Mouse (Mus musculus) embryonic facial prominence, embryonic 11.5 days (tissue): ENCODE data around the gene Tm9sf2. TPM values are rescaled to one million over a fixed set of nuclear protein-coding genes. Genes with fewer than 3 reads are reported as not detected.
A peak's percentile ranks its signal among the peaks of the same experiment; 100 is the strongest.

Experiments used
- ATAC-seq: fragments of 200-750 bp; cut with Nextera tagmentation; replicated peaks from 2 replicates; pipeline ENCODE4 v1.8.0; 2017; ENCODE audit warnings: low read depth; ENCODE audit not compliant: insufficient number of reproducible peaks, low FRiP score, low TSS enrichment
- DNase-seq: peaks from one replicate; pipeline ENCODE4 v3.0.0-alpha.2; 2015; ENCODE audit warnings: low spot score
- H3K27ac ChIP-seq: fragments of 300-500 bp; sonication (generic); replicated peaks from 2 replicates; pipeline ENCODE4 v1.5.1; 2014; ENCODE audit warnings: mild to moderate bottlenecking, low read depth, low read length, control low read depth
- H3K27me3 ChIP-seq: fragments of 300-500 bp; sonication (generic); 2 replicates; pipeline ENCODE4 v1.6.1; 2014; ENCODE audit warnings: mild to moderate bottlenecking, low read length, moderate library complexity, mixed read lengths; ENCODE audit not compliant: control insufficient read depth, insufficient read depth
- H3K36me3 ChIP-seq: fragments of 300-500 bp; sonication (generic); replicated peaks from 2 replicates; pipeline ENCODE4 v1.6.1; 2014; ENCODE audit warnings: low read depth, mild to moderate bottlenecking, low read length, moderate library complexity, mixed read lengths; ENCODE audit not compliant: control insufficient read depth, insufficient read depth
- H3K4me1 ChIP-seq: fragments of 300-500 bp; sonication (generic); 2 replicates; pipeline ENCODE4 v1.6.1; 2014; ENCODE audit warnings: low read length, mixed read lengths; ENCODE audit not compliant: control insufficient read depth, insufficient read depth
- H3K4me2 ChIP-seq: fragments of 300-500 bp; sonication (generic); 2 replicates; pipeline ENCODE4 v1.6.1; 2014; ENCODE audit warnings: low read depth, mild to moderate bottlenecking, control low read depth, low read length, moderate library complexity
- H3K4me3 ChIP-seq: fragments of 300-500 bp; sonication (generic); 2 replicates; pipeline ENCODE4 v1.5.1; 2014; ENCODE audit warnings: low read depth, low read length, control low read depth
- H3K9ac ChIP-seq: fragments of 300-500 bp; sonication (generic); replicated peaks from 2 replicates; pipeline ENCODE4 v1.6.1; 2014; ENCODE audit warnings: mild to moderate bottlenecking, control low read depth, low read length
- H3K9me3 ChIP-seq: fragments of 300-500 bp; sonication (generic); replicated peaks from 2 replicates; pipeline ENCODE4 v1.6.1; 2016; ENCODE audit warnings: mild to moderate bottlenecking, low read length, inconsistent platforms, mixed read lengths; ENCODE audit not compliant: control insufficient read depth
- WGBS: fragments of 180-500 bp; shearing (Covaris S2); extraction: QIAGEN DNeasy Blood & Tissue Kit; methylation state at CpG from one replicate; pipeline ENCODE4 v1.1.7; 2014; 5-methylcytosine and 5-hydroxymethylcytosine counted together
- polyA plus RNA-seq: library from polyadenylated mRNA; unstranded; fragments of >200 nt; fragmentation: Nextera tagmentation; extraction: Ambion mirVana; gene quantifications from 2 replicates; pipeline ENCODE4 v1.2.1, GENCODE M21; 2014

Gene Tm9sf2
- polyA plus RNA-seq, 1 experiment from 2014 or later, result 159 TPM

GRCm38 (mm10) chr14:122182220-122182619 lies 75.4 kb downstream of the Tm9sf2 start:
- H3K9ac ChIP-seq, result no peak overlapping the region
- no peak overlapping the region for H3K27ac ChIP-seq
- H3K9me3 ChIP-seq, result no peaks in the 10 kb centered on the region
- H3K27me3 ChIP-seq, result no peaks in the 10 kb centered on the region
- H3K36me3 ChIP-seq, result no peaks in the 10 kb centered on the region
- H3K4me2 ChIP-seq, result no peak overlapping the region
- 82% methylated on average over 6 of the region's 6 CpGs for WGBS
- DNase-seq (no peak), ATAC-seq (no peak)
- no peak overlapping the region for H3K4me3 ChIP-seq
- 0 out of 2 replicates have a peak, but pooled peaks cover 3% of the 10 kb centered on the region for H3K4me1 ChIP-seq

GRCm38 (mm10) chr14:122183974-122184373 lies 77.1 kb downstream of the Tm9sf2 start:
- 85% methylated on average over 11 of the region's 11 CpGs for WGBS
- Histone ChIP-seq H3K4me3 (no peak overlapping the region), H3K27me3 (no peaks in the 10 kb centered on the region), H3K36me3 (no peaks in the 10 kb centered on the region), H3K9ac (no peak overlapping the region), H3K4me2 (no peak overlapping the region), H3K4me1 (0 out of 2 replicates have a peak, but pooled peaks cover 3% of the 10 kb centered on the region), H3K27ac (no peak overlapping the region), H3K9me3 (no peaks in the 10 kb centered on the region)
- DNase-seq, result no peak
- ATAC-seq, result no peak

GRCm38 (mm10) chr14:122188250-122188649 lies 81.4 kb downstream of the Tm9sf2 start:
- 87% methylated on average over 5 of the region's 5 CpGs for WGBS
- no peak overlapping the region for H3K27ac ChIP-seq
- H3K36me3 ChIP-seq, result no peaks in the 10 kb centered on the region
- DNase-seq (no peak), ATAC-seq (no peak)
- no peaks in the 10 kb centered on the region for H3K9me3 ChIP-seq
- no peaks in the 10 kb centered on the region for H3K4me1 ChIP-seq
- no peaks in the 10 kb centered on the region for H3K27me3 ChIP-seq
- H3K4me3 ChIP-seq, result no peak overlapping the region
- no peak overlapping the region for H3K9ac ChIP-seq
- no peak overlapping the region for H3K4me2 ChIP-seq

DNA sequence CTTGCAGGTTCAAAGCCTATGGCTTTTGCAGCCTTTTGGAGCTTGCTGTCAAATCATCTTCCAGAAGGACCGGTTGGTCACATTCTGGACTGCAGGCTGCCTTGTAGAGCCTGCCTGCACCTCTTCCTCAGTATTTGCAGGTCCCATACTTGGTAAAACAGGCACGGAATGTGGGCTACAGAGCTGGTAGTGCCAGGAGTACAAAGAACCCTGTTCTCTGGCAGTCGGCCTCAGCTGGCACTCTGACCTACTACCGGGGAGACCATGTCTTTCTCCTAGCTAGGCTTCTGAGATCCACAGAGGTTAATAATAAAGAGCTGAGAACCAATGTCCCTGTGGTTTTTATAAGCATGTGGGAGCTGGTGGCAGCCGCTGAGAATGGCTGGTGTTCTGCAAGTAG lies 83.1 kb downstream of the Tm9sf2 start:
- H3K27ac ChIP-seq, result no peak overlapping the region
- ATAC-seq (no peak), DNase-seq (no peak)
- WGBS, result 82% methylated on average over 5 of the region's 5 CpGs
- no peaks in the 10 kb centered on the region for H3K4me1 ChIP-seq
- H3K36me3 ChIP-seq, result no peaks in the 10 kb centered on the region
- H3K27me3 ChIP-seq, result no peaks in the 10 kb centered on the region
- no peaks in the 10 kb centered on the region for H3K9me3 ChIP-seq
- H3K4me2 ChIP-seq, result no peak overlapping the region
- no peak overlapping the region for H3K9ac ChIP-seq
- no peak overlapping the region for H3K4me3 ChIP-seq

GRCm38 (mm10) chr14:122190527-122190926 lies 83.7 kb downstream of the Tm9sf2 start:
- no peak overlapping the region for H3K27ac ChIP-seq
- no peak overlapping the region for H3K9ac ChIP-seq
- ATAC-seq (no peak), DNase-seq (no peak)
- 23% methylated on average over 2 of the region's 2 CpGs for WGBS
- no peak overlapping the region for H3K4me2 ChIP-seq
- H3K4me3 ChIP-seq, result no peak overlapping the region
- no peaks in the 10 kb centered on the region for H3K27me3 ChIP-seq
- no peaks in the 10 kb centered on the region for H3K9me3 ChIP-seq
- H3K4me1 ChIP-seq, result no peaks in the 10 kb centered on the region
- no peaks in the 10 kb centered on the region for H3K36me3 ChIP-seq

DNA sequence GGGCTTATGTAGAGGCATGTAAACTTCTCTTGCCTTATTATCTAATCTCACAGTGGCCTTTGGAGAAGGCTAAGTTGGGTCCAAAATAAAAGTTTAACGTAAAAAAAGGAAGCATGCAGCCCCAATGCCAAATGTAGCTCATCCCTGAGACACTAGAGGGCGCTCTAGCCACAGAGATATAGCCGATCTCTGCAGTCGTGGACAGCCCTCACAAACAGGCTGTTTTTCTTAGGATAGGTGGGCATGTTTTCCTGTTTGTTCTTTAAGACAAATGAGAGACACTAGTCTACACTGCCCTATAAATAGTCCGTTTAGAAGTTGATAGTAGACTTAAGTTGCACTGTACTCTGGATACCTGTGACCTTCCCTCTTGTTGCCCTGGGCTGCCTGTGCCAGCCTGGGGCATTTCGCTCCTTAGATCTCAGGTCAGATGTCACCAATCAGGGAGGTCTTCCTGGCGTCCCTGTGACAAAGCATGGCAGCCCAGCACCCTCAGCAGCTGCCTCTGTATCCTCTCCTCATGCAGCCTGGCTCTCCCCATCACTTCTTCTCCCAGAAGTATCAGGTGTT lies 84.2 kb downstream of the Tm9sf2 start:
- ATAC-seq, result peak; percentile 37; the same call in 1 of the 2 replicates
- no peak overlapping the region for H3K27ac ChIP-seq

DNA sequence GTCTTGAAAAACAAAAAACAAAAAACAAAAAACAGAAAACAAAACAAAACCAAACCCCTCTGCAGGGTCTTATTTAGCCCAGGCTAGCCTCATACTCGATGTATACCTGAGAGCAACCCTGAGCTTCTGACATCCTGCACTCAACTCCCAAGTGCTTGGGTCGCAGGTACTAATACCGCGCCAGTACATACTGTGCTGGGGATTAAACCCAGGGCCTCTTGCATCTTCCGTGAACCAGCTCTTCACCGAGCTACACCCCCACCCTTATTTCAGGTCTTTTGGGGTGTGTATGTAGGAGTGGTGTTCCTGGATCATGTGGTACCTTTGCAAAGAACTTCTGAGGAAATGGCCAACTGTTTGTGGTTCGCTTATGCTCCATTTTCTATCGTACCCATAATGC lies 87.8 kb downstream of the Tm9sf2 start:
- DNase-seq (no peak), ATAC-seq (no peak)
- Histone ChIP-seq H3K9me3 (no peaks in the 10 kb centered on the region), H3K36me3 (no peaks in the 10 kb centered on the region; the same call in 1 of the 2 replicates), H3K27ac (no peak overlapping the region), H3K4me1 (no peaks in the 10 kb centered on the region), H3K9ac (no peak overlapping the region), H3K4me3 (no peak overlapping the region), H3K4me2 (no peak overlapping the region), H3K27me3 (no peaks in the 10 kb centered on the region)
- 96% methylated on average over 8 of the region's 8 CpGs for WGBS

More for the DNA sequence above, 84.2 kb downstream of the Tm9sf2 start:
- H3K36me3 ChIP-seq, result no peaks in the 10 kb centered on the region
- H3K27me3 ChIP-seq, result no peaks in the 10 kb centered on the region
- H3K9ac ChIP-seq, result no peak overlapping the region
- H3K4me3 ChIP-seq, result no peak overlapping the region
- H3K4me1 ChIP-seq, result no peaks in the 10 kb centered on the region
- H3K9me3 ChIP-seq, result no peaks in the 10 kb centered on the region
- no peak overlapping the region for H3K4me2 ChIP-seq
- peak; percentile 90 for DNase-seq
- 17% methylated on average over 7 of the region's 7 CpGs for WGBS

DNA sequence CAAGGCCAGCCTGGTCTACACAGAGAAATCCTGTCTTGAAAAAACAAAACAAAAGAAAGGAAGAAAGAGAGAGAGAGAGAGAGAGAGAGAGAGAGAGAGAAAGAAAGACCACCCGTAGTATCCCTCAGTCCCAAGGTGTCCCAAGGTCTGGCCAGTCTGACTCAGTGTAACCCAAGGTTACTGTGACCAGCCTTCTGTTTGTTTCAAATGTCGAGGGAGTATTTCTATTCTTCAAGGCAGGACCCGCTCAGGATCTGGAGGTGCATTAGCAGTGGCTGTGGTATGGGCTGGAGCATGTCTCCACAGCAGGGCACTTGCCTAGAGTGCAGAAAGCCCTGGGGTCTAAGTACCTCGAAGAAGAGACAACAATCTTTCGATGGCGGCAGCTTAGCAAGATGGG lies 90.0 kb downstream of the Tm9sf2 start:
- WGBS, result 81% methylated on average over 6 of the region's 6 CpGs
- H3K9me3 ChIP-seq, result no peaks in the 10 kb centered on the region
- no peaks in the 10 kb centered on the region for H3K27me3 ChIP-seq
- DNase-seq (no peak), ATAC-seq (no peak)
- H3K9ac ChIP-seq, result no peak overlapping the region
- H3K27ac ChIP-seq, result no peak overlapping the region
- no peak overlapping the region for H3K4me2 ChIP-seq
- no peak overlapping the region for H3K4me3 ChIP-seq
- H3K36me3 ChIP-seq, result no peaks in the 10 kb centered on the region; the same call in 1 of the 2 replicates
- H3K4me1 ChIP-seq, result no peaks in the 10 kb centered on the region
